Mouse (Mus musculus): ENCODE data around the gene Nlk.
"Not testable (repeated sequence)": the region's sequence is repeated elsewhere in the genome, so short reads cannot be mapped to it uniquely, and the experiment has no call there.

Nlk gene

GRCm38 (mm10) chr11:78690547-78690946 lies 6.6 kb downstream of the Nlk start:
- no peak for DNase-seq (ENCODE audit: low spot score in 2 of 2)

- peak; percentile 45 to 61 for DNase-seq (ENCODE audit: low spot score in 2 of 2)
These were observed 16.1 kb downstream of the Nlk start for GRCm38 (mm10) chr11:78681058-78681457.

- DNase-seq (ENCODE audit: low spot score in 2 of 2) = no peak
These were observed 18.4 kb downstream of the Nlk start for GRCm38 (mm10) chr11:78678761-78679160.

- no peak for DNase-seq (ENCODE audit: low spot score in 2 of 2)
These were observed 28.5 kb downstream of the Nlk start for GRCm38 (mm10) chr11:78668647-78669046.

GRCm38 (mm10) chr11:78664853-78665252 lies 32.3 kb downstream of the Nlk start:
- DNase-seq (ENCODE audit: low spot score in 2 of 2) = no peak

- no peak for DNase-seq (ENCODE audit: low spot score in 2 of 2)
These were observed 33.3 kb downstream of the Nlk start for GRCm38 (mm10) chr11:78663916-78664315.

GRCm38 (mm10) chr11:78649143-78649542 lies 48.0 kb downstream of the Nlk start:
- no peak for DNase-seq (ENCODE audit: low spot score in 2 of 2)

GRCm38 (mm10) chr11:78648405-78648804 lies 48.8 kb downstream of the Nlk start:
- not testable (repeated sequence) for DNase-seq (ENCODE audit: low spot score in 2 of 2)

GRCm38 (mm10) chr11:78643746-78644145 lies 53.4 kb downstream of the Nlk start:
- no peak for DNase-seq (ENCODE audit: low spot score in 2 of 2)

- DNase-seq (ENCODE audit: low spot score in 2 of 2) = no peak
These were observed 55.0 kb downstream of the Nlk start for GRCm38 (mm10) chr11:78642151-78642550.

- DNase-seq (ENCODE audit: low spot score in 2 of 2) = no peak
These were observed 56.1 kb downstream of the Nlk start for GRCm38 (mm10) chr11:78641088-78641487.

GRCm38 (mm10) chr11:78632782-78633181 lies 64.4 kb downstream of the Nlk start:
- no peak for DNase-seq (ENCODE audit: low spot score in 2 of 2)

GRCm38 (mm10) chr11:78628871-78629270 lies 68.3 kb downstream of the Nlk start:
- no peak for DNase-seq (ENCODE audit: low spot score in 2 of 2)

- no peak for DNase-seq (ENCODE audit: low spot score in 2 of 2)
These were observed 72.8 kb downstream of the Nlk start for GRCm38 (mm10) chr11:78624377-78624776.

GRCm38 (mm10) chr11:78621926-78622325 lies 75.2 kb downstream of the Nlk start:
- DNase-seq (ENCODE audit: low spot score in 2 of 2) = no peak

GRCm38 (mm10) chr11:78620179-78620578 lies 77.0 kb downstream of the Nlk start:
- no peak for DNase-seq (ENCODE audit: low spot score in 2 of 2)

- no peak for DNase-seq (ENCODE audit: low spot score in 2 of 2)
These were observed 85.9 kb downstream of the Nlk start for GRCm38 (mm10) chr11:78611273-78611672.

GRCm38 (mm10) chr11:78609657-78610056 lies 87.5 kb downstream of the Nlk start:
- DNase-seq (ENCODE audit: low spot score in 2 of 2) = no peak

GRCm38 (mm10) chr11:78604826-78605225 lies 92.3 kb downstream of the Nlk start:
- no peak for DNase-seq (ENCODE audit: low spot score in 2 of 2)

- no peak for DNase-seq (ENCODE audit: low spot score in 2 of 2)
These were observed 94.4 kb downstream of the Nlk start for GRCm38 (mm10) chr11:78602781-78603180.

GRCm38 (mm10) chr11:78600926-78601590 lies 96.1 kb downstream of the Nlk start:
- DNase-seq (ENCODE audit: low spot score in 2 of 2) = no peak

GRCm38 (mm10) chr11:78600496-78600895 lies 96.7 kb downstream of the Nlk start:
- no peak for DNase-seq (ENCODE audit: low spot score in 2 of 2)

GRCm38 (mm10) chr11:78600051-78600450 lies 97.1 kb downstream of the Nlk start:
- no peak for DNase-seq (ENCODE audit: low spot score in 2 of 2)
